Mouse (Mus musculus): ENCODE data around the gene Ptafr.
A peak's percentile ranks its signal among the peaks of the same experiment; 100 is the strongest.

DNA sequence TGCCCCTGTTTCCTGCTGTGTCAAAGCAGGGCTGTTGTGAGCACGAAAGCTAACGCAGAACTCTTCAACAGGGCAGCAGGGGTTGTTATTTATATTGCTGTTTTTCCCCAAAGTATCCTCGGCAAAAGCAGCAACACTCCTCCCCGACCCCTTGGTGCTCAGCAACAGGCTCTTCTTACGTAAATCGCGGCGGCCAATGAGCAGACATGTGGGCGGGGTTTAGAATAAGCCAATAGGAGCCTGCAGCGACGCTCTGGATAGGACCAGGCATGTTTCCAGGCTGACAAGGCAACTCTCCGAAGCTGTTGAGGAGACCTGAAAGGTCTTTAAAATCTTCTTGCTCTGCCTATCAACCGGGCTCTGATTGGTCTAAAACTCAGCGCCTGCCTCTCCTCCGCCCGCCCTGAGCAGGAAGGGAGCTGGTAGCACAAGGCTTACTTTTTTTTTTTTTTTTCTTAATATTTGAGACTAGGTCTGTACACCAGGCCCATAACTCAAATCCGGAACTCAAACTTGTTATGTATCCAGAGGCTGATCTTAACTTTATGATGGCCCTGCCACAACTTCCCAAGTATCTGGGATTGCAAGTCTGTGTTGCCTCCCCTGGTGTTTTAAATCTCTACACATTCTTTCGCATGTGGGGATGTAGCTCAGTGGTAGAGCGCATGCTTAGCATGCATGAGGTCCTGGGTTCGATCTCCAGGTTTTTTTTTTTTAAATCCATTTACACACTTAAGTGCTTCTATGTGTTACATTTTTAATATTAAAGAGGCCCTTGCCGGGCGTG, 48.3 kb upstream of the Ptafr start:
- no peak for TF ChIP-seq UBTF (IDR thresholded peaks at IDR 0.05; ENCODE audit: low read depth, low read length)
- no peak for TF ChIP-seq MAX (IDR thresholded peaks at IDR 0.05; ENCODE audit: low read length)
- no peak for TF ChIP-seq KAT2A (IDR thresholded peaks at IDR 0.05; ENCODE audit: insufficient replicate concordance, low read length)
- peak; percentile 56 for TF ChIP-seq NELFE (IDR thresholded peaks at IDR 0.05; ENCODE audit: low read depth, low read length)

Measured in CH12.LX (cell line).